Mouse (Mus musculus) G1E (cell line): Measurements from ENCODE around the gene Ybx2.

Experiments
- CTCF ChIP-seq: IDR thresholded peaks from 2 replicates; pipeline ENCODE4 v1.5.1; 2012; ENCODE audit warnings: low read depth, low read length, inconsistent platforms, mixed read lengths
- GATA1 ChIP-seq: IDR thresholded peaks from 2 replicates; pipeline ENCODE4 v1.6.1; 2012; ENCODE audit warnings: borderline replicate concordance, low read length, inconsistent platforms, mixed read lengths
- POLR2AphosphoS5 ChIP-seq: IDR thresholded peaks from 2 replicates; pipeline ENCODE4 v1.6.1; 2012; ENCODE audit warnings: low read depth, low read length, inconsistent platforms; ENCODE audit not compliant: insufficient replicate concordance
- TAL1 ChIP-seq: conservative IDR thresholded peaks from 2 replicates; pipeline ENCODE4 v1.6.1; 2012; ENCODE audit warnings: low read depth, low read length, inconsistent platforms, mixed read lengths

GRCm38 (mm10) chr11:69982877-69983276, 47.3 kb downstream of the Ybx2 start:
- TF ChIP-seq CTCF (no peak), TAL1 (no peak), GATA1 (no peak), POLR2AphosphoS5 (no peak)
